Mouse (Mus musculus): Measurements from ENCODE around the gene Megf9.

Gene Megf9

GRCm38 (mm10) chr4:70420202-70420601, 114.6 kb downstream of the Megf9 start:
- Histone ChIP-seq H3K36me3 (ENCODE audit: control insufficient read depth, insufficient read depth, low read length, poor library complexity, severe bottlenecking) (no peaks in the 10 kb centered on the region), H3K27me3 (ENCODE audit: control insufficient read depth, insufficient read depth, low read length, poor library complexity, severe bottlenecking) (no peaks in the 10 kb centered on the region; the same call in 1 of the 2 replicates)
- DNase-seq (ENCODE audit: low read depth, low spot score): no peak

GRCm38 (mm10) chr4:70412126-70412525, 122.7 kb downstream of the Megf9 start:
- DNase-seq (ENCODE audit: low read depth, low spot score): peak; percentile 8
- Histone ChIP-seq H3K27me3 (ENCODE audit: control insufficient read depth, insufficient read depth, low read length, poor library complexity, severe bottlenecking) (no peaks in the 10 kb centered on the region), H3K36me3 (ENCODE audit: control insufficient read depth, insufficient read depth, low read length, poor library complexity, severe bottlenecking) (no peaks in the 10 kb centered on the region)

DNA sequence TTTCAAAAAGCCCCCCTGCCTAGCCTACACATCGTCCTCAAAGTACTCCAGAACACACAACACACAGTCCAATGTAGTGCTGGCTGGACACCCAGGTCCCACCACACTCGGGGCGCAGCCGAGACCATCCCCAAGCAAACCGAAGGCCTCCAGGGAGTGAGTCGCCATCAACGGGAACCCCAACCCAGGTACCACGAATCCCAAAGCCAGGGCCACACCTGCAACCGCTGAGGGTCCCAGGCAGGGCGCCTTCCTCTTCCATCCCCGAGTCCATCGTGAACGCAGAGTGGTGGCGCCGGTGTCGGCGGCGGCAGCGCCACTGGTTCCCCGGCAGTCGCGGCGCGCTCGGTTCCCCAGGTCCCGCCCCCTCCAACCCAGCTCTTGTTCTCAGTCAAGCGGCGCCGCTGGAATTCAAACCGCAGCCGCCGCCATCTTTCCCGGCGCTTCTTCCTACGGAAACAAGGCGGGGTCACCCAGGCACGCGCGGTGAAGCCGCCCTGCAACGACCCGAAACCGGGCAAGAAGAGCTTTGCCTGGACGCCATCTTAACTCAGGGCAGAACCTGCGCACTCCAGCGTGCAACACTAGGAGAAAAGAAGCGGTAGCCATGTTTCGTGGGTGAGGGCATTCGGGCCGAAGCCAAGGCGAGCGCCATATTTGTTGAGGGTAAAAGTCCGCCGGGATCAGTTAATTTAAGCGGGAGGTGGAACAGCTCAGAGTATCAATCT, 124.6 kb downstream of the Megf9 start, which contains the start of gene Cdk5rap2:
TSS of gene Cdk5rap2 (minus strand) at position 450 of the 728 bp plus-strand sequence.
- H3K27me3 ChIP-seq (ENCODE audit: control insufficient read depth, insufficient read depth, low read length, poor library complexity, severe bottlenecking): no peaks in the 10 kb centered on the region
- DNase-seq (ENCODE audit: low read depth, low spot score): peak; percentile 94
- H3K36me3 ChIP-seq (ENCODE audit: control insufficient read depth, insufficient read depth, low read length, poor library complexity, severe bottlenecking): no peaks in the 10 kb centered on the region

DNA sequence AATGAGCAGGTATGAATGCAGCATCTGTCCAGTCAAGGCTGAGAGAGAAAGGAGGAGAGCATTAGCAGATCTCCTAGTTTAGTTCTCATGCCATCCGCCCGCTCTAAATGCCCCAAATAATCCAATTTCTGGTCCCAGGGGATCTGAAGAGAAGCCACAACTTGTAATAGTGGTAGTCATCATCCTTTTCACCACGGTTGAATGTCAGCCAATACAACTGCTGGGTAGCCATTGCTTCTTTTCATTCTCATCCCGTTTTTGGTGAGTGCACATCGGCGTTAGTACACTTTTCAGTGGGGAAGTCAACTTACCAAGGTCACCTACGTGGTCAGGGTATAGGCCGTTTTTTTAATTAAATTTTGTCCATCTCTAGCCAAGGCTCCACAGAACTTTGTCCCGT, 125.3 kb downstream of the Megf9 start:
- Histone ChIP-seq H3K36me3 (ENCODE audit: control insufficient read depth, insufficient read depth, low read length, poor library complexity, severe bottlenecking) (no peaks in the 10 kb centered on the region), H3K27me3 (ENCODE audit: control insufficient read depth, insufficient read depth, low read length, poor library complexity, severe bottlenecking) (no peaks in the 10 kb centered on the region)
- DNase-seq (ENCODE audit: low read depth, low spot score): peak; percentile 14

GRCm38 (mm10) chr4:70402109-70402819, 132.5 kb downstream of the Megf9 start:
- Histone ChIP-seq H3K27me3 (ENCODE audit: control insufficient read depth, insufficient read depth, low read length, poor library complexity, severe bottlenecking) (no peaks in the 10 kb centered on the region), H3K36me3 (ENCODE audit: control insufficient read depth, insufficient read depth, low read length, poor library complexity, severe bottlenecking) (peaks cover 3% of the 10 kb centered on the region; the same call in 1 of the 2 replicates)
- DNase-seq (ENCODE audit: low read depth, low spot score): no peak

DNA sequence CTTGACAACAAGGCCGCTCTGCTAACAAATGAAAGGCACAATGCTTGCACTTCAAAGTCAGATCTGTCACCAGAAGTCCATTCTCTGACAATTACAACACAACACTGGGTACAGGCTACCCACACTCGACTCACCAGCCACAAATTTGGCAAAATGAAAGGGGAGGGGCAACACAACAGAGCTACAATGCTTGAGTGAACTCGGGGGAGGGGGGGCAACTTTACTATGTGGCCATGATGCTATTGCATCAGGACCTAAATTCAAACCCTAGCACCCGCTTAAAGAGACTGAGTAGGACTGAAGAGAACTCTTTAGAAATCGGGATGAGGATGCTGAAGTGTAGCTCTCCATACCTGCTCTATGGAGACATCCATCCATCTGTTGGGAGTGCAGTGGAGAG, 135.3 kb downstream of the Megf9 start:
- no peak for DNase-seq (ENCODE audit: low read depth, low spot score)
- H3K36me3 ChIP-seq (ENCODE audit: control insufficient read depth, insufficient read depth, low read length, poor library complexity, severe bottlenecking): peaks cover 3% of the 10 kb centered on the region; the same call in 1 of the 2 replicates
- H3K27me3 ChIP-seq (ENCODE audit: control insufficient read depth, insufficient read depth, low read length, poor library complexity, severe bottlenecking): no peaks in the 10 kb centered on the region

- Histone ChIP-seq H3K36me3 (ENCODE audit: control insufficient read depth, insufficient read depth, low read length, poor library complexity, severe bottlenecking) (peaks cover 3% of the 10 kb centered on the region; the same call in 1 of the 2 replicates), H3K27me3 (ENCODE audit: control insufficient read depth, insufficient read depth, low read length, poor library complexity, severe bottlenecking) (no peaks in the 10 kb centered on the region)
These were observed 135.7 kb downstream of the Megf9 start for GRCm38 (mm10) chr4:70399074-70399473.

DNA sequence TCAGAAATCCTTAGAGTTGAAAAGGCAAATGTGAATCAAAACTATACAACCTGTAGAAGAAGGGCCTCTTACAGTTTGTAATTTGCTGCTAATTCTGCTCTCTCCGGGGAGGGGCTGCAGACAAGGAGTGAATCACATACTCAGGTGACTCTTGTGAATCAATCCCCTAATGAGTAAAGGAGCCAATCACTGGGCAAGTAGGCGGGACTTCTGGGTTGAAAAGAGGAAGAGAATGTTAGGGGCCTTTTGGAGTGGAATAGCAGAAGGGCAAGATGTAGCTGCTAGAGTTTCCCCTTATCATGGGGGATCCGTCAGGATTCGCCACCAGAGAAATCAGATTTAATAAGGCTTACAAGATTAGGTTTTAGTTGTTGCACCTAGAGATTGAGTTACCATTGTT, 136.7 kb downstream of the Megf9 start:
- Histone ChIP-seq H3K27me3 (ENCODE audit: control insufficient read depth, insufficient read depth, low read length, poor library complexity, severe bottlenecking) (no peaks in the 10 kb centered on the region), H3K36me3 (ENCODE audit: control insufficient read depth, insufficient read depth, low read length, poor library complexity, severe bottlenecking) (peaks cover 3% of the 10 kb centered on the region; the same call in 1 of the 2 replicates)
- peak; percentile 29 for DNase-seq (ENCODE audit: low read depth, low spot score)

More at GRCm38 (mm10) chr4:70399074-70399473, 135.7 kb downstream of the Megf9 start:
- DNase-seq (ENCODE audit: low read depth, low spot score): no peak

GRCm38 (mm10) chr4:70396701-70397100, 138.1 kb downstream of the Megf9 start:
- 0 out of 2 replicates have a peak, but pooled peaks cover 1% of the 10 kb centered on the region for H3K36me3 ChIP-seq (ENCODE audit: control insufficient read depth, insufficient read depth, low read length, poor library complexity, severe bottlenecking)
- DNase-seq (ENCODE audit: low read depth, low spot score): no peak
- H3K27me3 ChIP-seq (ENCODE audit: control insufficient read depth, insufficient read depth, low read length, poor library complexity, severe bottlenecking): no peaks in the 10 kb centered on the region

GRCm38 (mm10) chr4:70394736-70395135, 140.1 kb downstream of the Megf9 start:
- H3K27me3 ChIP-seq (ENCODE audit: control insufficient read depth, insufficient read depth, low read length, poor library complexity, severe bottlenecking): no peaks in the 10 kb centered on the region
- DNase-seq (ENCODE audit: low read depth, low spot score): no peak
- peaks cover 3% of the 10 kb centered on the region for H3K36me3 ChIP-seq (ENCODE audit: control insufficient read depth, insufficient read depth, low read length, poor library complexity, severe bottlenecking)

DNA sequence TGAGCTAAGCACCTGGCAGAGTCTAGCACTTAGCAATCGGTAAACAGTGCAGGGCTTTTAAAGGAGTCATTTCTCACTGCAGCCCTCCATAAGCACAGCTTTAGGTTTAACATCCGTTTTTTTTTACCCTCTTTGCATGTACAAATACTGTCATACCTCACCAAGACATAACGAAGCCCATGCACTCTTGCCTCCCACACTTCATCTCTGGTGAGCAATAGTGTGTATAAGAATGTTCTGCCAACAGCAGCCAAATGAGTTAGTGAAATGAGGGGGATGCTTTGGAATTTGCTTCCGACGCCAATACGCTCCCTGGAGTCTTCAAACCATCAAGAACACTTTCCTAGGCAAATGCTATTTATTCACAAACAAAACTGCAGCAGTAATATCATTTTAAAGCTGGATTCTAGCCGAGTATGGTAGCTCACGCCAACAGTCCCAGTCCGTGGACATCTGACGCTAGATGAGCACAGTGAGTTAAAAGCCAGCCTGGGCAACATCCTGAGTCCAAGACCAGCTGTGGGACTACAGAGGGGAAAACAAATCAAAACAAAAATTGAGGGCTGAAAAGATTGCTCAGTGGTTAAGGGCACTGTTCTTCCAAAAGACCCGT, 142.9 kb downstream of the Megf9 start:
- peaks cover 4% of the 10 kb centered on the region for H3K36me3 ChIP-seq (ENCODE audit: control insufficient read depth, insufficient read depth, low read length, poor library complexity, severe bottlenecking)
- no peaks in the 10 kb centered on the region for H3K27me3 ChIP-seq (ENCODE audit: control insufficient read depth, insufficient read depth, low read length, poor library complexity, severe bottlenecking)
- DNase-seq (ENCODE audit: low read depth, low spot score): no peak

- no peak for DNase-seq (ENCODE audit: low read depth, low spot score)
- H3K36me3 ChIP-seq (ENCODE audit: control insufficient read depth, insufficient read depth, low read length, poor library complexity, severe bottlenecking): peaks cover 4% of the 10 kb centered on the region
- H3K27me3 ChIP-seq (ENCODE audit: control insufficient read depth, insufficient read depth, low read length, poor library complexity, severe bottlenecking): no peaks in the 10 kb centered on the region
These were observed 143.7 kb downstream of the Megf9 start for GRCm38 (mm10) chr4:70391073-70391472.

DNA sequence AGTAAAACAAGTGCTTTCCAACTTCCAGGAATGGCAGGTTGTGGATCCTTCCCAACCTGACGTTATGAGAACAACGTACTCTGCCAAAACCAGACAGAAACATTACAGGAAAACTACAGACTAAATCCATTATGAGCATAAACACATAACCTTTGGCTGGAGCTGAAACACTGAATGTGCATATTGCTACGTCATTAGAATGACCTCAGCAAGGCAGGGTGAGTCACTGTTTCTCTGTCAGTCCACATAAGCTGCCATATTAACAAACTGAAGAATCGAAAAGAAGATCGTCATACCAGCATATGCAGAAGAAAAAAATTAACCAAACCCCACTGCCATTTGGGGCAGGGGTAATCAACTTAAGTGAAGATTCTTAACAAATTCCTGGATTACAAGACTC, 148.6 kb downstream of the Megf9 start:
- Histone ChIP-seq H3K27me3 (ENCODE audit: control insufficient read depth, insufficient read depth, low read length, poor library complexity, severe bottlenecking) (no peaks in the 10 kb centered on the region), H3K36me3 (ENCODE audit: control insufficient read depth, insufficient read depth, low read length, poor library complexity, severe bottlenecking) (peaks cover 4% of the 10 kb centered on the region)
- no peak for DNase-seq (ENCODE audit: low read depth, low spot score)

- no peak for DNase-seq (ENCODE audit: low read depth, low spot score)
- H3K27me3 ChIP-seq (ENCODE audit: control insufficient read depth, insufficient read depth, low read length, poor library complexity, severe bottlenecking): no peaks in the 10 kb centered on the region
- H3K36me3 ChIP-seq (ENCODE audit: control insufficient read depth, insufficient read depth, low read length, poor library complexity, severe bottlenecking): no peaks in the 10 kb centered on the region
These were observed 157.4 kb downstream of the Megf9 start for GRCm38 (mm10) chr4:70377359-70377758.
